Comparison of ENCODE assay signal across 9 mouse cellular contexts in genomic region chr14:121675579-121675978, GRCm38 (mm10).
DNase-seq lines count a peak whose midpoint lies in the region; ATAC-seq and TF ChIP-seq lines count a peak whose summit lies in the region.
"Had no signal": no experiment of that assay in that cellular context is flagged by ENCODE, and none has a peak within 500 bp of the region (broad histone marks: within the 10 kb centered on the region; RNA-seq: fewer than 3 reads in every experiment).

No protein-coding gene starts in this region.

- WGBS in embryonic facial prominence, embryonic 13.5 days: 7% methylated on average over 6 of the region's 6 CpGs
- 9% methylated on average over 6 of the region's 6 CpGs for WGBS in kidney, embryonic 15.5 days

- H3K36me3 ChIP-seq in embryonic facial prominence, embryonic 13.5 days: no peaks in the 10 kb centered on the region
- H3K36me3 ChIP-seq in kidney, embryonic 15.5 days: peaks cover 5% of the 10 kb centered on the region

- no peak overlapping the region for H3K4me3 ChIP-seq in layer of hippocampus, adult 2 months
- H3K4me3 ChIP-seq in embryonic facial prominence, embryonic 13.5 days: no peak overlapping the region
- H3K4me3 ChIP-seq in kidney, embryonic 15.5 days (replicated peaks): no peak overlapping the region
- H3K4me3 ChIP-seq: midbrain, embryonic 12.5 days had no signal

- no peaks in the 10 kb centered on the region for H3K27me3 ChIP-seq in embryonic facial prominence, embryonic 13.5 days
- no peaks in the 10 kb centered on the region for H3K27me3 ChIP-seq in kidney, embryonic 15.5 days
- H3K27me3 ChIP-seq: midbrain, embryonic 12.5 days had no signal

- H3K4me1 ChIP-seq in embryonic facial prominence, embryonic 13.5 days: peaks cover 39% of the 10 kb centered on the region
- peaks cover 49% of the 10 kb centered on the region for H3K4me1 ChIP-seq in kidney, embryonic 15.5 days

- 0 out of 2 replicates have a peak, but pooled peaks cover 9% of the 10 kb centered on the region for H3K9me3 ChIP-seq in embryonic facial prominence, embryonic 13.5 days
- no peaks in the 10 kb centered on the region for H3K9me3 ChIP-seq in kidney, embryonic 15.5 days (replicated peaks)

- ATAC-seq in embryonic facial prominence, embryonic 13.5 days (ENCODE audit: insufficient number of reproducible peaks, insufficient read depth, low FRiP score, low TSS enrichment, low read depth): peak; percentile 37; the same call in 1 of the 2 replicates
- peak; percentile 74 for ATAC-seq in kidney, embryonic 15.5 days (replicated peaks; ENCODE audit: low FRiP score)
- no peak for ATAC-seq in cerebellum, adult (ENCODE audit: insufficient number of reproducible peaks, low FRiP score, low TSS enrichment)

- DNase-seq in layer of hippocampus, adult 2 months (ENCODE audit: low spot score in 2 of 2): no peak
- DNase-seq in layer of hippocampus, adult 8-10 months (ENCODE audit: low spot score in 2 of 2): no peak
- DNase-seq in retina, embryonic 14.5 days (ENCODE audit: low spot score): peak; percentile 18
- DNase-seq in right cerebral cortex, postnatal 25 days: no peak
- DNase-seq in left cerebral cortex, adult 18-20 months (ENCODE audit: low spot score in 2 of 2): no peak

- no peak for TF ChIP-seq CTCF in layer of hippocampus, adult 2 months (conservative IDR thresholded peaks at IDR 0.05)

- H3K4me2 ChIP-seq in embryonic facial prominence, embryonic 13.5 days: peak overlapping the region; percentile 27
- H3K4me2 ChIP-seq in kidney, embryonic 15.5 days: peak overlapping the region; percentile 24; the same call in 1 of the 2 replicates
- H3K4me2 ChIP-seq: midbrain, embryonic 12.5 days had no signal

- no peak overlapping the region for H3K9ac ChIP-seq in embryonic facial prominence, embryonic 13.5 days
- H3K9ac ChIP-seq in kidney, embryonic 15.5 days: no peak overlapping the region
- H3K9ac ChIP-seq: midbrain, embryonic 12.5 days had no signal

- H3K27ac ChIP-seq in layer of hippocampus, adult 2 months: peak overlapping the region; percentile 87
- H3K27ac ChIP-seq in embryonic facial prominence, embryonic 13.5 days: peak overlapping the region; percentile 84
- H3K27ac ChIP-seq in kidney, embryonic 15.5 days: peak overlapping the region; percentile 85
